Mouse (Mus musculus): ENCODE data around the gene Itprid1.

The Itprid1 gene

GRCm38 (mm10) chr6:55836650-55837320 lies at the start of gene Itprid1:
TSS of gene Itprid1 (plus strand) at chr6:55836895.
- DNase-seq (ENCODE audit: low spot score in 2 of 2): no peak

- no peak for DNase-seq (ENCODE audit: low spot score in 2 of 2)
Measured at GRCm38 (mm10) chr6:55789557-55789956, 47.1 kb upstream of the Itprid1 start.

- no peak for DNase-seq (ENCODE audit: low spot score in 2 of 2)
Measured at GRCm38 (mm10) chr6:55791852-55792496, 44.7 kb upstream of the Itprid1 start.

GRCm38 (mm10) chr6:55792536-55792935 lies 44.2 kb upstream of the Itprid1 start:
- DNase-seq (ENCODE audit: low spot score in 2 of 2): no peak

GRCm38 (mm10) chr6:55802686-55803085 lies 34.0 kb upstream of the Itprid1 start:
- no peak for DNase-seq (ENCODE audit: low spot score in 2 of 2)

- no peak for DNase-seq (ENCODE audit: low spot score in 2 of 2)
Measured at GRCm38 (mm10) chr6:55803357-55803756, 33.3 kb upstream of the Itprid1 start.

GRCm38 (mm10) chr6:55803991-55804680 lies 32.6 kb upstream of the Itprid1 start:
- peak; percentile 47 to 59 for DNase-seq (ENCODE audit: low spot score in 2 of 2)

GRCm38 (mm10) chr6:55804681-55805000 lies 32.1 kb upstream of the Itprid1 start:
- no peak for DNase-seq (ENCODE audit: low spot score in 2 of 2)

GRCm38 (mm10) chr6:55805291-55806137 lies 31.2 kb upstream of the Itprid1 start:
- peak in 1 of 2 experiments; percentile 52 for DNase-seq (ENCODE audit: low spot score in 2 of 2)

- no peak for DNase-seq (ENCODE audit: low spot score in 2 of 2)
Measured at GRCm38 (mm10) chr6:55806537-55806936, 30.2 kb upstream of the Itprid1 start.

GRCm38 (mm10) chr6:55808692-55809091 lies 28.0 kb upstream of the Itprid1 start:
- no peak for DNase-seq (ENCODE audit: low spot score in 2 of 2)

- DNase-seq (ENCODE audit: low spot score in 2 of 2): peak; percentile 31 to 40
Measured at GRCm38 (mm10) chr6:55811153-55811552, 25.5 kb upstream of the Itprid1 start.

GRCm38 (mm10) chr6:55812353-55812752 lies 24.3 kb upstream of the Itprid1 start:
- DNase-seq (ENCODE audit: low spot score in 2 of 2): no peak

- DNase-seq (ENCODE audit: low spot score in 2 of 2): no peak
Measured at GRCm38 (mm10) chr6:55814184-55814926, 22.3 kb upstream of the Itprid1 start.

- no peak for DNase-seq (ENCODE audit: low spot score in 2 of 2)
Measured at GRCm38 (mm10) chr6:55816911-55817310, 19.8 kb upstream of the Itprid1 start.

- no peak for DNase-seq (ENCODE audit: low spot score in 2 of 2)
Measured at GRCm38 (mm10) chr6:55829722-55830121, 7.0 kb upstream of the Itprid1 start.

- no peak for DNase-seq (ENCODE audit: low spot score in 2 of 2)
Measured at GRCm38 (mm10) chr6:55852589-55852988, 15.9 kb downstream of the Itprid1 start.

GRCm38 (mm10) chr6:55856085-55856484 lies 19.4 kb downstream of the Itprid1 start:
- no peak for DNase-seq (ENCODE audit: low spot score in 2 of 2)

- DNase-seq (ENCODE audit: low spot score in 2 of 2): no peak
Measured at GRCm38 (mm10) chr6:55865206-55865605, 28.5 kb downstream of the Itprid1 start.

- DNase-seq (ENCODE audit: low spot score in 2 of 2): no peak
Measured at GRCm38 (mm10) chr6:55879356-55879960, 42.8 kb downstream of the Itprid1 start.

GRCm38 (mm10) chr6:55880886-55881285 lies 44.2 kb downstream of the Itprid1 start:
- no peak for DNase-seq (ENCODE audit: low spot score in 2 of 2)
